Mouse (Mus musculus): ENCODE measurements around the gene Fdx1. TPM values are rescaled to one million over a fixed set of nuclear protein-coding genes. Genes with fewer than 3 reads are reported as not detected.

Fdx1 gene
- polyA plus RNA-seq, 1 experiment from 2014 or later: 55.3 TPM

GRCm38 (mm10) chr9:51928116-51928515 is 35.2 kb downstream of the Fdx1 start:
- WGBS: 62% methylated on average over 10 of the region's 10 CpGs
- Histone ChIP-seq H3K4me3 (ENCODE audit: low read depth, low read length) (no peak overlapping the region), H3K4me2 (replicated peaks; ENCODE audit: low read depth, low read length) (no peak overlapping the region), H3K4me1 (replicated peaks; ENCODE audit: control insufficient read depth, insufficient read depth, low read length) (no peaks in the 10 kb centered on the region), H3K9ac (ENCODE audit: low read depth, low read length) (no peak overlapping the region), H3K27ac (ENCODE audit: low read depth, low read length) (no peak overlapping the region), H3K36me3 (ENCODE audit: control insufficient read depth, insufficient read depth, low read length) (no peaks in the 10 kb centered on the region), H3K27me3 (ENCODE audit: control insufficient read depth, insufficient read depth, low read length) (no peaks in the 10 kb centered on the region), H3K9me3 (ENCODE audit: control insufficient read depth, low read length) (no peaks in the 10 kb centered on the region)
- peak; percentile 12 for DNase-seq (ENCODE audit: low spot score)
- no peak for ATAC-seq (ENCODE audit: low FRiP score)

- no peak for ATAC-seq (ENCODE audit: low FRiP score)
- no peaks in the 10 kb centered on the region for H3K9me3 ChIP-seq (ENCODE audit: control insufficient read depth, low read length)
- no peak overlapping the region for H3K9ac ChIP-seq (ENCODE audit: low read depth, low read length)
- no peak overlapping the region for H3K4me2 ChIP-seq (replicated peaks; ENCODE audit: low read depth, low read length)
- 78% methylated on average over 3 of the region's 3 CpGs for WGBS
- H3K27ac ChIP-seq (ENCODE audit: low read depth, low read length): no peak overlapping the region
- no peak overlapping the region for H3K4me3 ChIP-seq (ENCODE audit: low read depth, low read length)
- H3K36me3 ChIP-seq (ENCODE audit: control insufficient read depth, insufficient read depth, low read length): no peaks in the 10 kb centered on the region
- no peak for DNase-seq (ENCODE audit: low spot score)
- no peaks in the 10 kb centered on the region for H3K4me1 ChIP-seq (replicated peaks; ENCODE audit: control insufficient read depth, insufficient read depth, low read length)
- no peaks in the 10 kb centered on the region for H3K27me3 ChIP-seq (ENCODE audit: control insufficient read depth, insufficient read depth, low read length)
Observed at GRCm38 (mm10) chr9:51927680-51928079, 35.7 kb downstream of the Fdx1 start.

GRCm38 (mm10) chr9:51926629-51927028 is 36.7 kb downstream of the Fdx1 start:
- no peak for DNase-seq (ENCODE audit: low spot score)
- WGBS: 97% methylated on average over 8 of the region's 8 CpGs
- H3K4me1 ChIP-seq (replicated peaks; ENCODE audit: control insufficient read depth, insufficient read depth, low read length): no peaks in the 10 kb centered on the region
- H3K4me2 ChIP-seq (replicated peaks; ENCODE audit: low read depth, low read length): no peak overlapping the region
- ATAC-seq (ENCODE audit: low FRiP score): no peak
- H3K27me3 ChIP-seq (ENCODE audit: control insufficient read depth, insufficient read depth, low read length): no peaks in the 10 kb centered on the region
- no peaks in the 10 kb centered on the region for H3K9me3 ChIP-seq (ENCODE audit: control insufficient read depth, low read length)
- no peak overlapping the region for H3K9ac ChIP-seq (ENCODE audit: low read depth, low read length)
- H3K36me3 ChIP-seq (ENCODE audit: control insufficient read depth, insufficient read depth, low read length): no peaks in the 10 kb centered on the region
- no peak overlapping the region for H3K4me3 ChIP-seq (ENCODE audit: low read depth, low read length)
- H3K27ac ChIP-seq (ENCODE audit: low read depth, low read length): no peak overlapping the region

GRCm38 (mm10) chr9:51924551-51925081 is 38.7 kb downstream of the Fdx1 start:
- Histone ChIP-seq H3K4me1 (replicated peaks; ENCODE audit: control insufficient read depth, insufficient read depth, low read length) (no peaks in the 10 kb centered on the region), H3K36me3 (ENCODE audit: control insufficient read depth, insufficient read depth, low read length) (no peaks in the 10 kb centered on the region), H3K9ac (ENCODE audit: low read depth, low read length) (no peak overlapping the region), H3K27ac (ENCODE audit: low read depth, low read length) (no peak overlapping the region), H3K4me2 (replicated peaks; ENCODE audit: low read depth, low read length) (no peak overlapping the region), H3K4me3 (ENCODE audit: low read depth, low read length) (no peak overlapping the region), H3K9me3 (ENCODE audit: control insufficient read depth, low read length) (no peaks in the 10 kb centered on the region), H3K27me3 (ENCODE audit: control insufficient read depth, insufficient read depth, low read length) (no peaks in the 10 kb centered on the region)
- WGBS: 83% methylated on average over 8 of the region's 8 CpGs
- ATAC-seq (ENCODE audit: low FRiP score) (no peak), DNase-seq (ENCODE audit: low spot score) (no peak)

- no peaks in the 10 kb centered on the region for H3K9me3 ChIP-seq (ENCODE audit: control insufficient read depth, low read length)
- DNase-seq (ENCODE audit: low spot score) (no peak), ATAC-seq (ENCODE audit: low FRiP score) (no peak)
- H3K4me1 ChIP-seq (replicated peaks; ENCODE audit: control insufficient read depth, insufficient read depth, low read length): no peaks in the 10 kb centered on the region
- H3K36me3 ChIP-seq (ENCODE audit: control insufficient read depth, insufficient read depth, low read length): no peaks in the 10 kb centered on the region
- H3K27ac ChIP-seq (ENCODE audit: low read depth, low read length): no peak overlapping the region
- no peak overlapping the region for H3K4me3 ChIP-seq (ENCODE audit: low read depth, low read length)
- H3K27me3 ChIP-seq (ENCODE audit: control insufficient read depth, insufficient read depth, low read length): no peaks in the 10 kb centered on the region
- H3K4me2 ChIP-seq (replicated peaks; ENCODE audit: low read depth, low read length): no peak overlapping the region
- no peak overlapping the region for H3K9ac ChIP-seq (ENCODE audit: low read depth, low read length)
- WGBS: 88% methylated on average over 2 of the region's 2 CpGs
Observed at GRCm38 (mm10) chr9:51922756-51923155, 40.6 kb downstream of the Fdx1 start.

- no peak overlapping the region for H3K4me3 ChIP-seq (ENCODE audit: low read depth, low read length)
- no peaks in the 10 kb centered on the region for H3K4me1 ChIP-seq (replicated peaks; ENCODE audit: control insufficient read depth, insufficient read depth, low read length)
- H3K9me3 ChIP-seq (ENCODE audit: control insufficient read depth, low read length): no peaks in the 10 kb centered on the region
- no peak for ATAC-seq (ENCODE audit: low FRiP score)
- no peak overlapping the region for H3K9ac ChIP-seq (ENCODE audit: low read depth, low read length)
- no peaks in the 10 kb centered on the region for H3K27me3 ChIP-seq (ENCODE audit: control insufficient read depth, insufficient read depth, low read length)
- DNase-seq (ENCODE audit: low spot score): no peak
- no peak overlapping the region for H3K4me2 ChIP-seq (replicated peaks; ENCODE audit: low read depth, low read length)
- WGBS: 85% methylated on average over 1 of the region's 1 CpGs
- H3K36me3 ChIP-seq (ENCODE audit: control insufficient read depth, insufficient read depth, low read length): no peaks in the 10 kb centered on the region
- H3K27ac ChIP-seq (ENCODE audit: low read depth, low read length): no peak overlapping the region
Observed at GRCm38 (mm10) chr9:51915580-51915979, 47.8 kb downstream of the Fdx1 start.

- DNase-seq (ENCODE audit: low spot score) (no peak), ATAC-seq (ENCODE audit: low FRiP score) (no peak)
- Histone ChIP-seq H3K4me2 (replicated peaks; ENCODE audit: low read depth, low read length) (no peak overlapping the region), H3K36me3 (ENCODE audit: control insufficient read depth, insufficient read depth, low read length) (no peaks in the 10 kb centered on the region), H3K27ac (ENCODE audit: low read depth, low read length) (no peak overlapping the region), H3K27me3 (ENCODE audit: control insufficient read depth, insufficient read depth, low read length) (no peaks in the 10 kb centered on the region), H3K4me1 (replicated peaks; ENCODE audit: control insufficient read depth, insufficient read depth, low read length) (no peaks in the 10 kb centered on the region), H3K9ac (ENCODE audit: low read depth, low read length) (no peak overlapping the region), H3K9me3 (ENCODE audit: control insufficient read depth, low read length) (no peaks in the 10 kb centered on the region), H3K4me3 (ENCODE audit: low read depth, low read length) (no peak overlapping the region)
- 82% methylated on average over 15 of the region's 15 CpGs for WGBS
Observed at GRCm38 (mm10) chr9:51914481-51915120, 48.8 kb downstream of the Fdx1 start.

GRCm38 (mm10) chr9:51908838-51909237 is 54.5 kb downstream of the Fdx1 start:
- peak; percentile 84 for DNase-seq (ENCODE audit: low spot score)

GRCm38 (mm10) chr9:51908255-51908654 is 55.1 kb downstream of the Fdx1 start:
- no peak for ATAC-seq (ENCODE audit: low FRiP score)
- WGBS: 84% methylated on average over 3 of the region's 3 CpGs

More at GRCm38 (mm10) chr9:51908838-51909237, 54.5 kb downstream of the Fdx1 start:
- H3K4me1 ChIP-seq (replicated peaks; ENCODE audit: control insufficient read depth, insufficient read depth, low read length): no peaks in the 10 kb centered on the region
- no peak overlapping the region for H3K9ac ChIP-seq (ENCODE audit: low read depth, low read length)
- H3K27me3 ChIP-seq (ENCODE audit: control insufficient read depth, insufficient read depth, low read length): no peaks in the 10 kb centered on the region
- WGBS: 28% methylated on average over 2 of the region's 2 CpGs
- ATAC-seq (ENCODE audit: low FRiP score): no peak
- H3K4me2 ChIP-seq (replicated peaks; ENCODE audit: low read depth, low read length): no peak overlapping the region
- H3K27ac ChIP-seq (ENCODE audit: low read depth, low read length): no peak overlapping the region
- no peak overlapping the region for H3K4me3 ChIP-seq (ENCODE audit: low read depth, low read length)
- H3K9me3 ChIP-seq (ENCODE audit: control insufficient read depth, low read length): no peaks in the 10 kb centered on the region
- H3K36me3 ChIP-seq (ENCODE audit: control insufficient read depth, insufficient read depth, low read length): no peaks in the 10 kb centered on the region

More at GRCm38 (mm10) chr9:51908255-51908654, 55.1 kb downstream of the Fdx1 start:
- Histone ChIP-seq H3K9ac (ENCODE audit: low read depth, low read length) (no peak overlapping the region), H3K4me3 (ENCODE audit: low read depth, low read length) (no peak overlapping the region), H3K4me2 (replicated peaks; ENCODE audit: low read depth, low read length) (no peak overlapping the region), H3K27ac (ENCODE audit: low read depth, low read length) (no peak overlapping the region), H3K36me3 (ENCODE audit: control insufficient read depth, insufficient read depth, low read length) (no peaks in the 10 kb centered on the region), H3K4me1 (replicated peaks; ENCODE audit: control insufficient read depth, insufficient read depth, low read length) (no peaks in the 10 kb centered on the region), H3K9me3 (ENCODE audit: control insufficient read depth, low read length) (no peaks in the 10 kb centered on the region), H3K27me3 (ENCODE audit: control insufficient read depth, insufficient read depth, low read length) (no peaks in the 10 kb centered on the region)
- DNase-seq (ENCODE audit: low spot score): no peak
